Comparison of ENCODE assay signal across 8 mouse cellular contexts in genomic region chr16:5467587-5467986, GRCm38 (mm10).
A peak's percentile ranks its signal among the peaks of the same experiment; 100 is the strongest.
DNase-seq lines count a peak whose midpoint lies in the region; ATAC-seq lines count a peak whose summit lies in the region.

No protein-coding gene starts in this region.

- peak; percentile 78 for DNase-seq in hindbrain, embryonic 14.5 days (ENCODE audit: low spot score)
- DNase-seq in CD4-positive helper T cell, adult 2 months (ENCODE audit: low read depth, low spot score), result peak; percentile 47
- DNase-seq in adrenal gland, adult (ENCODE audit: inconsistent age in 2 of 2, low spot score in 1 of 2), result peak; percentile 33 to 70
- peak; percentile 75 for DNase-seq in embryo, embryonic 10.5 days (ENCODE audit: low spot score)
- DNase-seq in left cerebral cortex, postnatal 14 days (ENCODE audit: low spot score in 2 of 2), result peak; percentile 30 to 45
- peak; percentile 56 for DNase-seq in retina, postnatal 7 days (ENCODE audit: low read depth, low spot score)
- no peak for DNase-seq in urinary bladder, postnatal 25 days (ENCODE audit: low spot score)

- intact Hi-C loops in left cerebral cortex, postnatal 14 days (cut with DNase I), result loop anchor here (1.0 to 5.0 kb wide), 2 partner anchors 161 to 265 kb away; partner anchors contain the start of gene Nagpa

- no peak for ATAC-seq in hindbrain, embryonic 14.5 days (ENCODE audit: low FRiP score)
- ATAC-seq in hindbrain, embryonic 16.5 days, result no peak

- H3K4me2 ChIP-seq in hindbrain, embryonic 14.5 days (replicated peaks), result no peak overlapping the region
- no peak overlapping the region for H3K4me2 ChIP-seq in hindbrain, embryonic 16.5 days (ENCODE audit: low read length)

- H3K4me3 ChIP-seq in hindbrain, embryonic 14.5 days (replicated peaks; ENCODE audit: low read length), result no peak overlapping the region
- no peak overlapping the region for H3K4me3 ChIP-seq in hindbrain, embryonic 16.5 days (ENCODE audit: low read length)

- H3K27ac ChIP-seq in hindbrain, embryonic 14.5 days, result no peak overlapping the region
- H3K27ac ChIP-seq in hindbrain, embryonic 16.5 days (ENCODE audit: low read depth, low read length), result no peak overlapping the region

- no peak overlapping the region for H3K9ac ChIP-seq in hindbrain, embryonic 14.5 days
- no peak overlapping the region for H3K9ac ChIP-seq in hindbrain, embryonic 16.5 days (ENCODE audit: low read depth, low read length)

- 9% methylated on average over 3 of the region's 3 CpGs for whole genome bisulfite sequencing in hindbrain, embryonic 14.5 days
- 10% methylated on average over 3 of the region's 3 CpGs for WGBS in hindbrain, embryonic 16.5 days

- no peaks in the 10 kb centered on the region for H3K4me1 ChIP-seq in hindbrain, embryonic 14.5 days (replicated peaks; ENCODE audit: control insufficient read depth, insufficient read depth, low read length)
- H3K4me1 ChIP-seq in hindbrain, embryonic 16.5 days (ENCODE audit: control insufficient read depth, insufficient read depth, low read depth, low read length), result no peaks in the 10 kb centered on the region

- H3K9me3 ChIP-seq in hindbrain, embryonic 14.5 days (ENCODE audit: control insufficient read depth, low read length), result no peaks in the 10 kb centered on the region
- no peaks in the 10 kb centered on the region for H3K9me3 ChIP-seq in hindbrain, embryonic 16.5 days (ENCODE audit: control insufficient read depth, low read length)

- no peaks in the 10 kb centered on the region for H3K36me3 ChIP-seq in hindbrain, embryonic 14.5 days (replicated peaks; ENCODE audit: control insufficient read depth, insufficient read depth)
- H3K36me3 ChIP-seq in hindbrain, embryonic 16.5 days (ENCODE audit: control insufficient read depth, insufficient read depth, low read length), result no peaks in the 10 kb centered on the region

- 0 out of 2 replicates have a peak, but pooled peaks cover 1% of the 10 kb centered on the region for H3K27me3 ChIP-seq in hindbrain, embryonic 14.5 days (ENCODE audit: control insufficient read depth, insufficient read depth, low read length)
- H3K27me3 ChIP-seq in hindbrain, embryonic 16.5 days (replicated peaks; ENCODE audit: control insufficient read depth, insufficient read depth, low read length), result no peaks in the 10 kb centered on the region
